Mouse (Mus musculus) R1 (cell line): ENCODE data around the gene Cckbr.

Experiments used
- DNase-seq: peaks from one replicate; pipeline ENCODE4 v3.0.0-alpha.2; 2018; ENCODE audit warnings: low read depth, low spot score

The Cckbr gene

GRCm38 (mm10) chr7:105497881-105498280 lies 72.3 kb downstream of the Cckbr start:
- DNase-seq = no peak

- no peak for DNase-seq
Measured at GRCm38 (mm10) chr7:105498854-105499492, 73.4 kb downstream of the Cckbr start.

GRCm38 (mm10) chr7:105499676-105500075 lies 74.1 kb downstream of the Cckbr start:
- no peak for DNase-seq

- DNase-seq = no peak
Measured at GRCm38 (mm10) chr7:105501984-105502383, 76.5 kb downstream of the Cckbr start.

GRCm38 (mm10) chr7:105507257-105507656 lies 81.7 kb downstream of the Cckbr start:
- DNase-seq = no peak

- no peak for DNase-seq
Measured at GRCm38 (mm10) chr7:105510143-105510542, 84.6 kb downstream of the Cckbr start.

- DNase-seq = peak; percentile 7
Measured at GRCm38 (mm10) chr7:105513845-105514291, 88.3 kb downstream of the Cckbr start.

- DNase-seq = no peak
Measured at GRCm38 (mm10) chr7:105514561-105514960, 89.0 kb downstream of the Cckbr start.

GRCm38 (mm10) chr7:105515178-105515577 lies 89.6 kb downstream of the Cckbr start:
- peak; percentile 61 for DNase-seq

GRCm38 (mm10) chr7:105516669-105517360 lies 91.3 kb downstream of the Cckbr start:
- no peak for DNase-seq

GRCm38 (mm10) chr7:105519336-105519735 lies 93.8 kb downstream of the Cckbr start:
- no peak for DNase-seq

GRCm38 (mm10) chr7:105519771-105520170 lies 94.2 kb downstream of the Cckbr start:
- no peak for DNase-seq

GRCm38 (mm10) chr7:105520201-105520600 lies 94.7 kb downstream of the Cckbr start:
- no peak for DNase-seq
